Mouse (Mus musculus) T-helper 1 cell (primary cell): ENCODE results near the gene Cdc123.

Source experiments
- in situ Hi-C: fragments of 300-600 bp; cut with MboI, MseI; formaldehyde crosslinking; loops from one replicate; pipeline ENCODE4 v1.15.1; 2025; ENCODE audit warnings: high pct_unique_total_duplicates

Cdc123 gene

GRCm38 (mm10) chr2:5805228-5805627, 39.7 kb downstream of the Cdc123 start:
- in situ Hi-C loops = loop anchor here (25.0 kb wide), 1 partner anchor 718 kb away; no protein-coding TSS in a partner anchor

- in situ Hi-C loops = loop anchor here (25.0 kb wide), 1 partner anchor 717 kb away; no protein-coding TSS in a partner anchor
These were observed 40.4 kb downstream of the Cdc123 start for GRCm38 (mm10) chr2:5804440-5805045.

- in situ Hi-C loops = loop anchor here (25.0 kb wide), 1 partner anchor 715 kb away; no protein-coding TSS in a partner anchor
These were observed 42.9 kb downstream of the Cdc123 start for GRCm38 (mm10) chr2:5801927-5802590.

GRCm38 (mm10) chr2:5801182-5801640, 43.8 kb downstream of the Cdc123 start:
- in situ Hi-C loops = loop anchor here (25.0 kb wide), 1 partner anchor 714 kb away; no protein-coding TSS in a partner anchor

GRCm38 (mm10) chr2:5797816-5798672, 46.9 kb downstream of the Cdc123 start:
- in situ Hi-C loops = loop anchor here (10.0 kb wide), 1 partner anchor 343 kb away; no protein-coding TSS in a partner anchor

GRCm38 (mm10) chr2:5793771-5794170, 51.2 kb downstream of the Cdc123 start:
- in situ Hi-C loops = loop anchor here (10.0 kb wide), 1 partner anchor 339 kb away; no protein-coding TSS in a partner anchor

- in situ Hi-C loops = loop anchor here (10.0 kb wide), 1 partner anchor 337 kb away; no protein-coding TSS in a partner anchor
These were observed 52.9 kb downstream of the Cdc123 start for GRCm38 (mm10) chr2:5792056-5792455.

- in situ Hi-C loops = loop anchor here (10.0 kb wide), 1 partner anchor 335 kb away; no protein-coding TSS in a partner anchor
These were observed 55.3 kb downstream of the Cdc123 start for GRCm38 (mm10) chr2:5789625-5790160.

- in situ Hi-C loops = no loop called here
These were observed 57.6 kb downstream of the Cdc123 start for GRCm38 (mm10) chr2:5787391-5787790.

- in situ Hi-C loops = no loop called here
These were observed 72.5 kb downstream of the Cdc123 start for GRCm38 (mm10) chr2:5772464-5772863.

GRCm38 (mm10) chr2:5770708-5771241, 74.2 kb downstream of the Cdc123 start:
- in situ Hi-C loops = no loop called here

GRCm38 (mm10) chr2:5769630-5770029, 75.3 kb downstream of the Cdc123 start:
- in situ Hi-C loops = no loop called here

GRCm38 (mm10) chr2:5768946-5769345, 76.0 kb downstream of the Cdc123 start:
- in situ Hi-C loops = no loop called here

GRCm38 (mm10) chr2:5762031-5762430, 82.9 kb downstream of the Cdc123 start:
- in situ Hi-C loops = loop anchor here (5.0 kb wide), 1 partner anchor 35 kb away; no protein-coding TSS in a partner anchor

GRCm38 (mm10) chr2:5760479-5761008, 84.4 kb downstream of the Cdc123 start:
- in situ Hi-C loops = loop anchor here (5.0 kb wide), 1 partner anchor 33 kb away; no protein-coding TSS in a partner anchor

GRCm38 (mm10) chr2:5758569-5758968, 86.4 kb downstream of the Cdc123 start:
- in situ Hi-C loops = no loop called here

- in situ Hi-C loops = no loop called here
These were observed 94.1 kb downstream of the Cdc123 start for GRCm38 (mm10) chr2:5750872-5751271.

- in situ Hi-C loops = no loop called here
These were observed 95.8 kb downstream of the Cdc123 start for GRCm38 (mm10) chr2:5749210-5749609.

GRCm38 (mm10) chr2:5747545-5748043, 97.4 kb downstream of the Cdc123 start:
- in situ Hi-C loops = no loop called here

- in situ Hi-C loops = no loop called here
These were observed 98.4 kb downstream of the Cdc123 start for GRCm38 (mm10) chr2:5746529-5746928.
